Mouse (Mus musculus) left cerebral cortex, postnatal 4 days (tissue): Measurements from ENCODE around the gene Gtdc1. TPM values are rescaled to one million over a fixed set of nuclear protein-coding genes. Genes with fewer than 3 reads are reported as not detected.
"Not testable (repeated sequence)": the region's sequence is repeated elsewhere in the genome, so short reads cannot be mapped to it uniquely, and the experiment has no call there.

Experiments used
- DNase-seq: peaks from one replicate; pipeline ENCODE4 v3.0.0-alpha.2; 2022
- intact Hi-C: fragments of 180-260 bp; cut with DNase I; formaldehyde crosslinking; loops from one replicate; pipeline ENCODE4 v1.15.1; 2025
- total RNA-seq, 2 experiments: library from RNA; stranded (reverse); gene quantifications; 2 replicates each; pipeline ENCODE4 v1.2.3; 2021

The Gtdc1 gene
- total RNA-seq, 2 experiments from 2014 or later = 103 to 108 TPM

GRCm38 (mm10) chr2:44625154-44625553, 302.3 kb downstream of the Gtdc1 start:
- intact Hi-C loops = no loop called here
- DNase-seq = no peak

DNA sequence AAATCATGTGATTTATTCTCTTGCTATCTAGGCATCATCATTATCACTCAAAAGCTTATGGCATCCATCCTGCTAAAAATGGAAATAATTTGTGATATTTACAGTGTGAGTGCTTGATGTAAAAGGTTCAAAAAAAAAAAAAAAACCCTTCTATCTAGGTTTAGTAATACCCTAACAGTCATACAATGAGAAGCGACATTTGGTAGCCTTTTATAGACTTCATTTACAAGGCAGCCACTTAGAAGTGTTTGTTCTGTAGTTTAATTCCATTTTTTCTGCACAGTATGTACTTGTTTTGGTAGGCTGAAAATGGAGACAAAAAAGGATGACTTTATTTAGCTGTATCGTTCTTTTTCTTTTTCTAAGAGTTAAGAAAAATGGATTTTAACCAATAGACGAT, 305.0 kb downstream of the Gtdc1 start:
- DNase-seq = no peak
- intact Hi-C loops = no loop called here

GRCm38 (mm10) chr2:44599653-44600052, 327.8 kb downstream of the Gtdc1 start:
- intact Hi-C loops, DNase-seq: not testable (repeated sequence)

GRCm38 (mm10) chr2:44594276-44594675, 333.2 kb downstream of the Gtdc1 start:
- intact Hi-C loops = no loop called here

GRCm38 (mm10) chr2:44590881-44591280, 336.6 kb downstream of the Gtdc1 start:
- intact Hi-C loops = no loop called here
- DNase-seq = peak; percentile 59

More at GRCm38 (mm10) chr2:44594276-44594675, 333.2 kb downstream of the Gtdc1 start:
- no peak for DNase-seq

DNA sequence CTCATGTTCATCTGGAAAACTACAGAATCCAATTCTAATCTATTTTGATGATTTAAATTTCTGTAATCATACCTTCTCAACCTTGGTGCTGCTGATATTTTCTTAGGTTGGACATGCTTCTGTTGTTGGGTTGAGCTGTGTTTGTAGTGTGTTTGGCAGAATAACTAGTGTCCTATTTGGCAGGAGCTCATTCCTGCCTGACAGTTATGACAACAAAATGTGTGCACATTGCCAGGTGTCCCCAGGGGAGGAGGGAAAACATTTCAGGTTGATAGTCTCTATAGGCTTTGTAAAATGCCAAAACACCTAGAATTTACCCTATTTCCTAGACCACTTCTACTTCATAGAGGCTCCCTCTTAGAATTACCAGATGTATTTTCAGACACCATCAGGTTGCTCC, 343.4 kb downstream of the Gtdc1 start:
- intact Hi-C loops = no loop called here
- no peak for DNase-seq

- intact Hi-C loops = no loop called here
Observed at GRCm38 (mm10) chr2:44583491-44583890, 344.0 kb downstream of the Gtdc1 start.

DNA sequence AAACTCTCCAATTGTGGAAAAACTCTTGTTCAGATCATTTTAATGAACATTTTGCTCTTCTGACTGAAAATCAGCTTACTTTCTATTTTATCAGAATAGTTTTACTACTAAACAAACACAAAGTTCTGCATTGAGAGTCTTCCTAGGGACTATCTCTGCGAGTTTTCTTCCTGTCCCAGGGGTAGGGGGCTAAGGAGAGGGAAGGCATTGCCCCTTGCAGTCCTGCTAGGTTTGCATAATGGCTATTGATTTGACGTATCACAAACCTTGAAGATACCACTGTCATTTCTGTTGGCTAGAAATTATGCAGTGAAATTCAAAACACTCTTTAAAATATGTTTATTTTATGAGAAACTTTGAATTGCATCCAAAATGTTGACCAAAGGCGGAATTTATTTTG, 355.6 kb downstream of the Gtdc1 start:
- intact Hi-C loops = loop anchor here (10.0 kb wide), 1 partner anchor 533 kb away; no protein-coding TSS in a partner anchor
- no peak for DNase-seq

More at GRCm38 (mm10) chr2:44583491-44583890, 344.0 kb downstream of the Gtdc1 start:
- DNase-seq = no peak

DNA sequence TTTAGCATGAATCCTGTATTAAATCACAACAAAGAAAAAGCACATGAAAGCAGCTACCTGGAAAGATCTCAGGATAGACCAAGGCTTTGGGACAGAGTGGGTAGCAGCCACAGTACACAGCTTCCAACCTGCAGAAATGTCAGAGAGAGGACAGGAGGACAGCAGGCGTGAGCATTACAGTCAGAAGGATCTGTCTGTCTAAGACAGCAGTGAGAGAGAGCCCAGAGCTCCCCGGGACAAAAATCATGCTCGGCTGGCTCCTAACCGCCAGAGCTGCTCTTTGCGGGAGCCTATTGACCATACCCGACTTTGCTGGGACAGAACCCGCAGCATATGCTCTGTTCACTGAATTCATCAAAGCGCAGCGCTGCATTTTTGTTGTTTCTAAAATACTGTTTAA, 356.3 kb downstream of the Gtdc1 start:
- peak; percentile 38 for DNase-seq
- intact Hi-C loops = loop anchor here (10.0 kb wide), 1 partner anchor 534 kb away; no protein-coding TSS in a partner anchor

DNA sequence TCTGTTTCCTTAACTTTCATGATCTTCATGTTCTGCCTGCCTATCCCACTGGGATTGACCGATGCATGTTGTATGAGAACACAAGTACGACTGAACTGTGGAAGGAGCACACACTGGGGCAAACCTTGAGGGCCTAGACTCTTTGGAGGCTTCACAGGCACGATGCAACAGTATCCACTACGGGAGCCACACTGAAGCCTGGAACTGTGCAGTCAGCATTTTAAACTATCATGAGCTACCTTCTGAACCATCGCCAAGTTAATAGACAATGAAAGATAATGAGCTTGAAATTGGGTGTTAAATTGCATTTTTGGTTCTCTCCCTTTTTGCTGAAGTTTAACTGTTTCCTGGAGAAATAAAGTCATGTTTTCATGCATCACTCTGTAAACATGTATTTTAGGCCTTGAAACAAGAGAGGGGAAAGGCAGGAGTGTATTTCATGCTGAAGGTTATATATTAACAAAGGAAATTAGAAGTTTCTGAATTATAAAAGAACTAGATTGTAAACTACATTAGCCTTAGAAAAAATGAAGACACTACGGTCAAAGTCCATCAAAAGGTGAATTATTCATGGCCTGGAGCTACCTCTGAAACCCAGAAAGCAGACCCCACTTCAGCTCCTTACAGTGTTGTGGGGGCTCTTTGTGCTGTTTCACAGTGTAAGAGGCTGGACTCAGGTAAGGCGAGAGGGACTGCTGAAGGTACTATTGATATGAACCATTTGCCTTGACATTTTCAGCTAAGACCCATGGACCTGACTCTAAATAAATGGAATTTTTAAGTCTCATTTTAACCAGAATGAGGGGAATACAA, 358.1 kb downstream of the Gtdc1 start:
- intact Hi-C loops = loop anchor here (10.0 kb wide), 1 partner anchor 415 kb away; no protein-coding TSS in a partner anchor
- no peak for DNase-seq

DNA sequence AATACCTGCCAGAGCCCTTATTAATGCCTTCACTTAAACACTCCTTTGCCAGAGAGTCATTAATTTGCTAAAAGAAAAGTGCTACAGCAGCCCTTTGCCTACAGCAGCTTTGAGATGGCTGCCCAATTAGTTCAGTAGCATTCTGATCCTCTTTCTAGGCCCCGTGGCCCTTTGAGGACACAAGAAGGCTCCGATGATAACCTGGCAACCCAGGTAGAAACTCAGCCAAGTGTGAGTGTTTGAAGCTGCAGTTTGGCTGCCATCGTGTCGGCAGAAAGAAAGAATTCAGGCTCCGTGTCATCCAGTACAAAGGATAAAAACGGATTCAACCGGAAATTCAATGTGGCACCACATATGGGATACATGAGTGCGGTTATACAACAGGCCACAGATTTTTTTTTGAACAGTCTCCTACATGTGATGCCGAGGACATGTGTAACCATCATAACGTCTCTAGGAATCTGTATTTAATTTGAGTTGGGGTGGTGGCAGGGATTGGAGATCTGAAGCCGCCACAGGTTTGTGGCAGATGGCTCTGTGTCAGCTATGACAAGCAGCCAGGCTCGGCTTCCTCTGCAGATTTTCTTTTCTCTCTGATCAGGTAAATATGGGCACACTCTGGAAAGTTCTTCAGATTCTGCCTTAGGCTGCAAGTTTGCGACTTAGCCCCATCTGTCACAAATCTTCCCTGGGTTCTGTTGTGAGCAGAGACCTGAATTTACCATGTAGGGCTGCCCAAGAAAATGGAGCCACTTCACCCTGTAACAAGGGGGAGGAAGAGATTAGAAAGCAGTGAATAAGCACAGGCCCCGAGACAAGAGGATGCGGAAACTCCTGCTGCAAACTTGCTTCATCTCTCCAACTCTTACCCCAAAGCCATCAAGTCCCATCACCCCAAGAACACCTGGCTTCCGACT, 362.4 kb downstream of the Gtdc1 start:
- intact Hi-C loops = loop anchor here (10.0 kb wide), 1 partner anchor 420 kb away; no protein-coding TSS in a partner anchor
- no peak for DNase-seq

DNA sequence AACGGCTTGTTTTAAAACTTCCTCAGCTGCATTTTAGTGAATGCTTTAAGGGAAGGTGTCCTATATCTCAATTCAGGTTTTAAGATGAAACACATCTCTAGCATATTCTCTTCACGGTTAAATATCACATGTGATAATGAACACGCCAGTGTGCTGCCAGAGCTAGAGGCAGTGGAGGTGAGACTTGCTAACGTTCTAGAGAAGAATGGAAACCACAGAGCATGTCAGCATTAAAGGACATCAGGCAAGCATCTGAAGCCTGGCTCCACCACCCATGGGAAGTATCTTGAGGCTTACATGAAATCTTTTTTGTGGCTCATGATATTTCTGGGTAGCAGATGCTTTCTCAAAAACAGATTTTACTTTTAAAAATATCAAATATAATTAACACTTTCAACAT, 365.7 kb downstream of the Gtdc1 start:
- intact Hi-C loops = loop anchor here (10.0 kb wide), 1 partner anchor 423 kb away; no protein-coding TSS in a partner anchor
- no peak for DNase-seq

DNA sequence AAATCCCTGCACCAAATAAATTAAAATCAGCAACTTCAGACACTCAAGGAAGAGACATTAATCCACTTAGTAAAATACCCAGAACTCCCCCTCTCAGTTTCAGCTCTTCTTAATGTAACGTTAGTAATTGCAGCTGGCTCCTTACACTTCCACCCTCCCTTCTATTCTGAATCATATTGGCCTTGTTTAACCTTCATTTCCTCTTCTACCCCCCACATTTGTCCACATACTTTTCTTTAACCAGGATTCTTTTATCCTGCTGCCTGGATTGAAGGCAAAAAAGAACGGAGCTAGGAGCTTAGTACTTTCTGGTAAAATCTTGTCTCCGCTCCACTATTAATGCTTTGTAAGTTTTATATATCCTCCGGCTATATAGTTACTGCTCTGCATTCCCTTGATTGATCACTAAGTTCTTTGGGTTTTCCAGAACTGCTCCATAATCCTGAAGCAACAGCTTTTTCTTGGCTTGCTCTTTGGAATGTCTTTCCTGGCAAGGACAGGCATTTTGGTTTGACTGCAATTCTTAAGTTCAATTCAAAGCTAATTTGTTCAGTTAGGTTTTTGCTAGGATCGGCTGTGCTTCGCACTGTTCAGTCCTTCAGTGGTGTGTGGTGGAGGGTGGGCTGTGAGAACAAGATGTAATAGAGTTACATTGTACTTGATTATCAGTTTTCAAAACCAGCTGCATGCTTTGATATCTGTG, 368.1 kb downstream of the Gtdc1 start:
- DNase-seq = no peak
- intact Hi-C loops = no loop called here

- intact Hi-C loops = no loop called here
- DNase-seq = no peak
Observed at GRCm38 (mm10) chr2:44557669-44558281, 369.7 kb downstream of the Gtdc1 start.

DNA sequence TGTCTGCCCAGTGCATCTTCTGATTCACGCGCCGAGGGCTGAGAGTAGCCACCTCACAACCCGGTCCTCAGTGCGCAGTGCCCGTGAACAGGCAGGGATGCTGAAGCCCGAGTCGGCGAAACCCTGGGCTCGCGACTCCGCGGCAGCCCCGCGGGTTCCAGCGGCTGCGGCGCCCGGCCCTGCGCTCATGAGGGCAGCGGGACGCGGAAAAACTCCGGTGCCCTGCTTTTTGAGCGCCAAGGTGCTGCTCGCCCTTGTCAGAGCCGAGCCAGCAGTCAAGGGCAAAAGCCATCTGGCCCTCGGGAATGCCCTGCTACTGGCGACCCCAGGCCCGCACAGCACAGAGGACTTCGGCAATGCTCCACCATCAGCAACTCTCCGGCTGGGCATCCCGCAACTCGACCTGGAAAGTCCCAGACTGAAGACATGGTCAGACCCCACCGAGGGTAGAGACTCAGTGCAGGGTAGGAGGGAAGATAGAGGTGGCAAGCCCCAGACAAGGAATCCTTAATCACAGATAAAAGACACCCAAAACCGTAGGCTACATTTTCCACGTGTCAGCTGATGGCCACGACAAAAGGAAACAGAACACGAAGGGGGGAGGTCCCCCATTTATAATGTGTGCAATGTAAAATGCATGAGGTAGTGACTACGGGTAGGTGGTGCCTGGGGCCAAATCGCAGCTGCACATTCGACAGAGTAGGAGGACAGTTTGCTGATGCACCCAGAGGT, 370.4 kb downstream of the Gtdc1 start:
- peak; percentile 42 for DNase-seq
- intact Hi-C loops = no loop called here

DNA sequence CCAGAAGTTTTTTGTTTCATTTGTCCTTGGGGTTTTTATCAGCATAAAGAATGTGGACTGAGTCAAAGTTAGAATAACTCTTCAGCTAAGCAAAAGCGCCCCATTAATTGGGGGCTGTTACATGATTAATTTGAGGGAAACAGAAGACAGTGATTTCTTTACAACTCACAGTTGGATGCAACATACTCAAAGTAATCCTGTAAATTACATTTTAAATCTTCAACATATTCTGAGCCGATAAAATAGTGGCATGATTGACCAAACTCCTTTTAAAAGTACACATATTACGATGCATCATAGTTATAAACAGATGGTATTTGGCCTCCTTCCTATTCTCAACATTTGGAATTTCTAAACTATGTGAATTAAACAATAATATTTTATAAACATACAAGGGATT, 372.7 kb downstream of the Gtdc1 start:
- intact Hi-C loops = no loop called here
- no peak for DNase-seq

- intact Hi-C loops = no loop called here
- DNase-seq = no peak
Observed at GRCm38 (mm10) chr2:44549311-44549710, 378.1 kb downstream of the Gtdc1 start.

DNA sequence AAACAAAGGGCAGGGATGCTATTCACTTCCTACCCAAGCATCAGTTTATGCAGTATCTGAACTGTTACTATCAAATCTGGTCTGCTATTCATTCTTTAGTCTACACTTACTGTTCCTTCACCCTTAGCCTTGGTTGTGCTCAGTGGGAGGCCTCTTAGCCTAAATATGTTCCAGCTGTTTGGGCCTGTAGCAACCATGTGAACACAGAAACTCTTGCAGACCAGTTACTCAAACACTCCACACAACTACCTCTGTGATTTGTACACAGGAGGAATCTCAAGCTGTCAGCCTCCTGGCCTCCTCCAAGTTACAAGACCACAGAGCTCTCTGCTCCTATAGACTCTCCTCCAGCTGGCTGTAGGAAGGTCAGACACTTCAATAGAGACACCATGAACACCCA, 384.7 kb downstream of the Gtdc1 start:
- no peak for DNase-seq
- intact Hi-C loops = no loop called here

DNA sequence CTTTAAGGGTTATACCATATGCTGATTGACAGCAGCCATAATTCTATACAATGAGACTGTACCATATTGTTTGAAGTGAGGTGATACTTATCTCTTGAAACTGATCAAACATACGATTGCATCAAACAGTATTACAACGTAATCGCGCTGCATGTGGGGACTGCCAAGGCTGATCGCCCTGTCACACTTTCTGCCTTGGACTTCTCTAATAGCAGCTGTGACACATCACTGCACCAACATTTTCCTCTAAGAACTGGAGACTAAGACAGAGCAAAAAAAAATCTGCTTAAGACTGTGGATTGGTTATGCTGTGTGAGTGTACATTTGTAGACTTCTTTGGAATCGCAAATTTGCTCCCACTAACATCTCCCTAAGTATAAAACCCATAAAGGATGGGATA, 385.7 kb downstream of the Gtdc1 start:
- intact Hi-C loops = no loop called here
- DNase-seq = no peak

DNA sequence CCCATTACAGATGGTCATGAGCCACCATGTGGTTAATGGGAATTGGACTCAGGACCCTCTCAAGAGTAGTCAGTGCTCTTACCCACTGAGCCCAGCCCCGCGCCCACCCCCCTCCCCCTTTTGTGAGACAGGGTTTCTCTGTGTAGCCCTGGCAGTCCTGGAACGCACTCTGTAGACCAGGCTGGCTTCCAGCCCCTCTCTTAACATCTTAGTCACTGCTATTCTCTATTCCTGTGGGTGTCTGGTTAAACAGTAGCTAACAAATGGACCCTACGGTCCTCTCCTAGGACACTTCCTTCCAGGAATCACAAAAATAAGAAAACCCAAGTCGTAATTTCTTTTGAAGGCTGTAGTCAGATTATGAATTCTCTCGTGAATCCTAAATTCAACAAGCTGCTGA, 386.6 kb downstream of the Gtdc1 start:
- intact Hi-C loops = no loop called here
- DNase-seq = no peak
